Comparison of ENCODE assay signal across 8 mouse cellular contexts in genomic region chr11:96319910-96320309, GRCm38 (mm10). TPM values are rescaled to one million over a fixed set of nuclear protein-coding genes. Genes with fewer than 3 reads are reported as not detected.
DNase-seq lines count a peak whose midpoint lies in the region; ATAC-seq lines count a peak whose summit lies in the region.

No protein-coding gene starts in this region.

- peak overlapping the region; percentile 47 for H3K4me3 ChIP-seq in hindbrain, embryonic 15.5 days
- peak overlapping the region; percentile 57 for H3K4me3 ChIP-seq in liver, embryonic 12.5 days
- no peak overlapping the region for H3K4me3 ChIP-seq in forebrain, embryonic 12.5 days (replicated peaks)

- no peaks in the 10 kb centered on the region; the same call in 1 of the 2 replicates for H3K4me1 ChIP-seq in hindbrain, embryonic 15.5 days (replicated peaks)
- H3K4me1 ChIP-seq in liver, embryonic 12.5 days, result no peaks in the 10 kb centered on the region
- peaks cover 5% of the 10 kb centered on the region for H3K4me1 ChIP-seq in forebrain, embryonic 12.5 days

- peak overlapping the region; percentile 65 for H3K9ac ChIP-seq in hindbrain, embryonic 15.5 days
- H3K9ac ChIP-seq in liver, embryonic 12.5 days, result peak overlapping the region; percentile 53
- no peak overlapping the region for H3K9ac ChIP-seq in forebrain, embryonic 12.5 days

- no peaks in the 10 kb centered on the region for H3K9me3 ChIP-seq in hindbrain, embryonic 15.5 days
- H3K9me3 ChIP-seq in liver, embryonic 12.5 days (replicated peaks), result no peaks in the 10 kb centered on the region
- H3K9me3 ChIP-seq in forebrain, embryonic 12.5 days, result no peaks in the 10 kb centered on the region

- no peaks in the 10 kb centered on the region for H3K36me3 ChIP-seq in hindbrain, embryonic 15.5 days
- no peaks in the 10 kb centered on the region for H3K36me3 ChIP-seq in liver, embryonic 12.5 days
- no peaks in the 10 kb centered on the region for H3K36me3 ChIP-seq in forebrain, embryonic 12.5 days (replicated peaks)

- DNase-seq in thymus, postnatal 4 days, result peak; percentile 20
- no peak for DNase-seq in thymus, postnatal 0 days (ENCODE audit: low spot score)
- no peak for DNase-seq in cerebellum, postnatal 4 days (ENCODE audit: low spot score in 2 of 2)
- DNase-seq in left cerebral cortex, adult 11 months (ENCODE audit: low spot score), result no peak

- H3K27me3 ChIP-seq in hindbrain, embryonic 15.5 days, result peaks cover 56% of the 10 kb centered on the region
- peaks cover 99% of the 10 kb centered on the region for H3K27me3 ChIP-seq in liver, embryonic 12.5 days (replicated peaks)
- peaks cover 100% of the 10 kb centered on the region for H3K27me3 ChIP-seq in forebrain, embryonic 12.5 days

- H3K4me2 ChIP-seq in hindbrain, embryonic 15.5 days, result peak overlapping the region; percentile 59
- peak overlapping the region; percentile 68 for H3K4me2 ChIP-seq in liver, embryonic 12.5 days
- H3K4me2 ChIP-seq in forebrain, embryonic 12.5 days, result no peak overlapping the region

- WGBS in hindbrain, embryonic 15.5 days, result under 1% methylated on average over 29 of the region's 29 CpGs
- 2% methylated on average over 29 of the region's 29 CpGs for WGBS in liver, embryonic 12.5 days (ENCODE audit: insufficient replicate concordance)
- under 1% methylated on average over 29 of the region's 29 CpGs for WGBS in forebrain, embryonic 12.5 days

- ATAC-seq in hindbrain, embryonic 15.5 days (ENCODE audit: low FRiP score, low read depth), result no peak
- no peak for ATAC-seq in liver, embryonic 12.5 days
- no peak for ATAC-seq in activated CD4-positive, CD25-positive, alpha-beta regulatory T cell, adult 4 months
- ATAC-seq in forebrain, embryonic 12.5 days (ENCODE audit: low FRiP score), result no peak

- peak overlapping the region; percentile 96 for H3K27ac ChIP-seq in hindbrain, embryonic 15.5 days (replicated peaks)
- H3K27ac ChIP-seq in liver, embryonic 12.5 days, result peak overlapping the region; percentile 78
- H3K27ac ChIP-seq in forebrain, embryonic 12.5 days, result no peak overlapping the region

RNA-seq across cellular contexts. Expression of gene Hoxb4, which starts 1.8 kb away (rescaled TPM):
- 0.09 and 0.20 TPM in 2 replicates for polyA plus RNA-seq in thymus, postnatal 0 days (2015; fragmentation: Nextera tagmentation; extraction: Ambion mirVana)
- polyA plus RNA-seq in hindbrain, embryonic 15.5 days (2015; fragmentation: Nextera tagmentation; extraction: Ambion mirVana), result 3.5 and 3.8 TPM in 2 replicates
- 0.62 and 0.66 TPM in 2 replicates for polyA plus RNA-seq in liver, embryonic 12.5 days (2016; fragmentation: Nextera tagmentation; extraction: Ambion mirVana)
- polyA plus RNA-seq in activated CD4-positive, CD25-positive, alpha-beta regulatory T cell, adult 4 months (2017; shearing (Covaris generic)), result 1 to 10 TPM in 1 of 2 experiments, under 1 TPM in 1; 0.98 to 1.1 TPM
- not detected in 2 replicates for polyA plus RNA-seq in forebrain, embryonic 12.5 days (2016; fragmentation: Nextera tagmentation; extraction: Ambion mirVana)

RNA-seq across cellular contexts. Expression of gene Hoxb3, which starts 3.2 kb away (rescaled TPM):
- polyA plus RNA-seq in thymus, postnatal 0 days (2015; fragmentation: Nextera tagmentation; extraction: Ambion mirVana), result 0.18 and 0.30 TPM in 2 replicates
- 12.8 and 13.2 TPM in 2 replicates for polyA plus RNA-seq in hindbrain, embryonic 15.5 days (2015; fragmentation: Nextera tagmentation; extraction: Ambion mirVana)
- polyA plus RNA-seq in liver, embryonic 12.5 days (2016; fragmentation: Nextera tagmentation; extraction: Ambion mirVana), result 0.31 and 0.36 TPM in 2 replicates
- polyA plus RNA-seq in activated CD4-positive, CD25-positive, alpha-beta regulatory T cell, adult 4 months (2017; shearing (Covaris generic)), result not detected
- not detected in 2 replicates for polyA plus RNA-seq in forebrain, embryonic 12.5 days (2016; fragmentation: Nextera tagmentation; extraction: Ambion mirVana)

RNA-seq across cellular contexts. Expression of gene Hoxb5, which starts 16.8 kb away (rescaled TPM):
- polyA plus RNA-seq in thymus, postnatal 0 days (2015; fragmentation: Nextera tagmentation; extraction: Ambion mirVana), result 0.15 and 0.16 TPM in 2 replicates
- 115 and 140 TPM in 2 replicates for polyA plus RNA-seq in hindbrain, embryonic 15.5 days (2015; fragmentation: Nextera tagmentation; extraction: Ambion mirVana)
- polyA plus RNA-seq in liver, embryonic 12.5 days (2016; fragmentation: Nextera tagmentation; extraction: Ambion mirVana), result 1.3 and 1.5 TPM in 2 replicates
- polyA plus RNA-seq in activated CD4-positive, CD25-positive, alpha-beta regulatory T cell, adult 4 months (2017; shearing (Covaris generic)), result not detected
- polyA plus RNA-seq in forebrain, embryonic 12.5 days (2016; fragmentation: Nextera tagmentation; extraction: Ambion mirVana), result not detected in 2 replicates

RNA-seq across cellular contexts. Expression of gene Hoxb6, which starts 27.6 kb away (rescaled TPM):
- 0.10 TPM in 1 of 2 replicates, not detected in the other for polyA plus RNA-seq in thymus, postnatal 0 days (2015; fragmentation: Nextera tagmentation; extraction: Ambion mirVana)
- polyA plus RNA-seq in hindbrain, embryonic 15.5 days (2015; fragmentation: Nextera tagmentation; extraction: Ambion mirVana), result 52.1 and 66.7 TPM in 2 replicates
- 0.30 TPM in 2 replicates for polyA plus RNA-seq in liver, embryonic 12.5 days (2016; fragmentation: Nextera tagmentation; extraction: Ambion mirVana)
- not detected for polyA plus RNA-seq in activated CD4-positive, CD25-positive, alpha-beta regulatory T cell, adult 4 months (2017; shearing (Covaris generic))
- polyA plus RNA-seq in forebrain, embryonic 12.5 days (2016; fragmentation: Nextera tagmentation; extraction: Ambion mirVana), result not detected in 2 replicates

RNA-seq across cellular contexts. Expression of gene Hoxb2, which starts 30.4 kb away (rescaled TPM):
- 1.3 and 1.4 TPM in 2 replicates for polyA plus RNA-seq in thymus, postnatal 0 days (2015; fragmentation: Nextera tagmentation; extraction: Ambion mirVana)
- 26.8 and 32.9 TPM in 2 replicates for polyA plus RNA-seq in hindbrain, embryonic 15.5 days (2015; fragmentation: Nextera tagmentation; extraction: Ambion mirVana)
- 4.4 and 4.6 TPM in 2 replicates for polyA plus RNA-seq in liver, embryonic 12.5 days (2016; fragmentation: Nextera tagmentation; extraction: Ambion mirVana)
- not detected for polyA plus RNA-seq in activated CD4-positive, CD25-positive, alpha-beta regulatory T cell, adult 4 months (2017; shearing (Covaris generic))
- polyA plus RNA-seq in forebrain, embryonic 12.5 days (2016; fragmentation: Nextera tagmentation; extraction: Ambion mirVana), result 0.06 and 0.15 TPM in 2 replicates

Comparison
In these comparisons a context has a peak if more than half of its experiments do, and no peak if none do; other contexts are left out.
1. RNA of gene Hoxb3, which starts 3.2 kb away (polyA plus RNA-seq): 12.8 to 13.2 TPM in hindbrain, embryonic 15.5 days; 0.31 to 0.36 TPM in liver, embryonic 12.5 days, 0.18 to 0.30 TPM in thymus, postnatal 0 days, not detected in activated CD4-positive, CD25-positive, alpha-beta regulatory T cell, adult 4 months and not detected in forebrain, embryonic 12.5 days; every median in the first group is over 10 times any median in the second.
2. RNA of gene Hoxb5, which starts 16.8 kb away (polyA plus RNA-seq): 115 to 140 TPM in hindbrain, embryonic 15.5 days; 1.3 to 1.5 TPM in liver, embryonic 12.5 days, 0.15 to 0.16 TPM in thymus, postnatal 0 days, not detected in activated CD4-positive, CD25-positive, alpha-beta regulatory T cell, adult 4 months and not detected in forebrain, embryonic 12.5 days; every median in the first group is over 10 times any median in the second.